Mouse (Mus musculus) large intestine, adult 2 months (tissue): ENCODE measurements around the gene Map3k7. TPM values are rescaled to one million over a fixed set of nuclear protein-coding genes. Genes with fewer than 3 reads are reported as not detected.

Experiments
- DNase-seq: peaks from one replicate; pipeline ENCODE4 v3.0.0-alpha.2; 2012; ENCODE audit warnings: low read depth, low spot score
- WGBS: fragments of 180-500 bp; shearing (Covaris S2); methylation state at CpG from one replicate; pipeline ENCODE4 v1.1.7; 2018; 5-methylcytosine and 5-hydroxymethylcytosine counted together
- polyA plus RNA-seq: library from polyadenylated mRNA; depleted of rRNA; stranded (reverse); fragments of >200 nt; gene quantifications from 2 replicates; pipeline ENCODE4 v1.2.3, GENCODE M21; 2012; rRNA removed

Gene Map3k7
- polyA plus RNA-seq, result 18.4 and 26.2 TPM in 2 replicates

DNA sequence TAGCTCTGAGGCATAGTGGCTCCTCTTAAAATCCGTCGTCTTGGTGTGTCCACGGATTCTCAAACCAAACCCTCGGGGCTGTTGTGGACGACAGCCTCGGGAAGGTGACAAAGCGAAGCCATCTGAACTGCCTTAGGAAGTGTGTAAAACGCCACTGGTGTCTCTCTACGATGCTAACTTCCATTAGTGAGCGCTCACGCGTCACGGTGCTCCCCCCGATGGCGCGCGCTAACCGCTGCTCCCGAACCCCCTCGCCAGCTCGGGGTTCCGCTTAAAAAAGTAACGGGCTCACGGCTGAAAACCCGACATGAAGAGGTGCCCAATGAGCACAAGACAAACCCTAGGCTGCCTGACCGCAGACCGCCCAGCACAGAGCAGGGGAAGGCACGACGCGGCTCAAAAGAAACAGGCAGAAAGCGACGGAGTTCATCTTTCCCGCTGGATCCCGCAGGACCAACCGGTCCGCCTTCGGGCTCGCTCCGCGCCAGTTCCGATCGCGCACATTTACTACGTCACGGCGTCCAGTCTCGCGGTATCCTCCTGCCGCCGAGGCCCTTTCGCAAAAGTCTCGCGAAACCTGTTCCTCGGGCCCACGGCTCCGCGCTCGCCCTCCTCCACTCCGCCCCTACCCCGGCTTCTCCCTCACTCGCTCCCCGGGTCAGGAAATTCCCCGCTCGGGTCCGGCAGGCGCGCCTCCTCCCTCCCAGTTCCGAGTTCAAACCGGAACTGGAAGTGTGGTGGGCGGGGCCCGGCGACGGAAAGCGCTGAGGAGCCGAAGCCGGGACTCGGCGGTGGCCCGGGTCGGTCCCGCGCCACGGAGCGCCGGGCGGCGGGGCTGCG lies at the start of gene Map3k7:
TSS of gene Map3k7 (plus strand) at position 744 of the 840 bp plus-strand sequence.
- under 1% methylated on average over 88 of the region's 88 CpGs for WGBS

DNA sequence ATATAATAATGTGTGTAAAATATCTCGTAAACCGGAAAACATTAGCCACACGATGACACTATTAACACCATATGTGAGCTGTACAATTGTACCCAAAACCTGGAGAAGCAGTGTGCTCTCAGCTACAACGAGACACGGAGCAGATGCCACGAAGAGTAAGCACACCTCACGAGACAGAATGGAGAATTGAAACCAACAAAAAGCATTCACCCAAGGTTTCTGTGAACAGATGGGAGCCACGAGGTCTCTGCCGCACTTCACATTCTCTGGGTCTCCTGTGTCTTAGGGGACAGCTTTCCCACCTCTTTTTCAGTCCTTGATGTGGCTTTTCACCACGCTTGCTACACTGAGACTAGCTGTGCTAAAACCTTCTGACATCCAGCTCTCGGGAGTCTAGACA lies 48.8 kb upstream of the Map3k7 start:
- DNase-seq, result no peak
- 70% methylated on average over 11 of the region's 11 CpGs for WGBS

More for the DNA sequence above, at the start of gene Map3k7:
- peak; percentile 78 for DNase-seq

GRCm38 (mm10) chr4:31918717-31919116 lies 45.2 kb upstream of the Map3k7 start:
- DNase-seq, result no peak
- 93% methylated on average over 5 of the region's 5 CpGs for WGBS

GRCm38 (mm10) chr4:31922215-31922614 lies 41.7 kb upstream of the Map3k7 start:
- WGBS, result 51% methylated on average over 7 of the region's 7 CpGs
- DNase-seq, result no peak

DNA sequence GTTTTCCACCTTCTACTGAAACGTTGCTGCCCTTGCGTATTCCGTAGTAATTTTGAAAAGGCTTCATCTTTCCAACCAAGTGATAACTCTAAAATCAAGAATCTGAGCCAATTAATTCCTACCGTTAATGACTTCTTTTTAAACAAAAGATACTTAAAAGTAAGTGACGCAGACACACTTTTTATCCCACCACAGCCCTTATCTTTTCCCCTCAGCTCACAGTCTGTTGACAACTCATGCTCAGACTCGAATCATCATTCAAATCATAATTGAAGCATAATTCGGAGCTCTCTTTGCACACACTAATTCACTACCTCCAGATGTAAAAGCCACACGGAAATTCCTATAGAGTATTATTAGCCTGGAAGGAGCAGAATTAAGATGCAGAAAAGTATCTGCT lies 40.5 kb upstream of the Map3k7 start:
- WGBS, result 74% methylated on average over 8 of the region's 8 CpGs

DNA sequence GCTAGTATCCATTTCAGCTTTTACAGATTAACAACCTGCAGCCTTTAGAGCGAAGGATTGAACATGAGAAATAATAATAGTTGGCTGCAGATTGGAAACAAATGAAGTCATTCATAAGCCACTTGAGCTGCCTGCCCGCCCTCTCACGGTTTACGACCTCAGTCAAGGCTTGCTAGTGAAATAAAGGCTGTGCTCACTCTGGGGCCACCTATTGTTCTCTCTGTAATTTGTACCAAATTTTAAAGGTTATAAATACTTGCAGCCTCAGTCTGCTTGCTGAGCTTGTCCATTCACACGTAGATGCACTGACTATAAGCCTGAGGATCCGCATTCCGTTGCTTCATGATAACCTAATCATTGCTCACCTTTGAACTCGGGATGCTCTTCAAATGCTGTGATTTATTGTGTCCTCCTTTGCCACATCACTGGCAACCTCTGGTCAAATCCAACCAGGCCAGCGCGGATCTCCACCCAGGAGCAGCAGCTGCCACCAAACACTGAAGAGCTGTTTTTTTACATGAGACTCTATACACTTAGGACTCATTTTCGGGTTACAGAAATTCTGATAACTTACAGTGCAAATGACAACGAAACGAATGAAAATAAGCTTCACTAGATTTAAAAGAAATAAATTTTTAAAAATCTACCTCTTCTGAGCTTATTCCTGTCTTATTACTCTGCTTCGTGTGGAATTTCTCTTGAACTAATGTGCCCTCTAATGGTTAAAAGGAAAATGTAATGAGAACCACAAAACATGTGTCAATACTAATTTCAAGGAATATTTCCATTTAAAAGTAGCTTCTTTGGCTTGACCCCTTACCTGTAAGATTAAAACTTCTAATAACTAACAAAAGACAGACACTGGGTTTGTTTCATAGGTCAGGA lies 39.4 kb upstream of the Map3k7 start:
- 20% methylated on average over 14 of the region's 14 CpGs for WGBS

More for the DNA sequence above, 40.5 kb upstream of the Map3k7 start:
- no peak for DNase-seq

DNA sequence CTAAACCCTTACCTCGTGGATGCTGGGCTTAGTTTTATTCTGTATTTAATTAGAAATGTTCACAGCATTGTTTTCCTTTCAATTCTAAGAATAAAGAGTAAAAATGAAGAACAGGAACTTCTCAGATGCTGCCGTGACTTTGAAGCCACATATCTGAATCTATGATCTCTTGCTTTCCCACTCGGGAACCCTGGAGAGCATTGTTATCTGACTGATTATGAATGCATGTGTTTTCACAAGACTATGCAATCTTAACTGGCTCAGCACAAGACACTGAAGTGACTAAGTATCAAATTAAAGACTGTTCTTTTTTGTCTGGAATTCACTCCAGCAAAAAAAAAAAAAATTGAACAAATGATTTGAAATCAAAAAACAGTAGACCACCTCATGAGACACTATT lies 30.7 kb upstream of the Map3k7 start:
- 71% methylated on average over 3 of the region's 3 CpGs for WGBS
- no peak for DNase-seq

More for the DNA sequence above, 39.4 kb upstream of the Map3k7 start:
- DNase-seq, result no peak

DNA sequence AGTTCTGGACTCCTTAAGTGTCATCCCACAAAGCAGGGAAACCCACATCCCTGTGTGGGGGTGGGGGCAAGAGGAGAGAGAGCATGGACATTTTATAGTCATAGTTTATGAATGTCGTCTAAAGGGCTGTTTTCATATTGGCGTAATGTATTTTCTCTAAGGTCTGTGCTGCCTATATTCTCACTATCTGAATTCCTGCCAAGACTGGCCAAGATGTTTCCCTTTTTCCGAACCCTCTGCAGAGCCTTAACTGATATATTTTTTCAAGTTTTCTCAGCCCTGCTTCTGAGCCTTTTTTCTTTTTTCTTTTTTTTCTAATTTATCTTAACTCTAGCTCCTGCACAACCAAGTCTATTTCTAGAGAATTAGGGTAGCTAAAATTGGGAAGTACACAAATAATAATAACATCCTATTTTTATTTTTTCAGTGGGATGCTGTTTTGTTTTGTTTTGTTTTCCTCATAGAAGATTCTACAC lies 28.0 kb upstream of the Map3k7 start:
- DNase-seq, result no peak
- 46% methylated on average over 3 of the region's 3 CpGs for WGBS

GRCm38 (mm10) chr4:31936358-31936757 lies 27.5 kb upstream of the Map3k7 start:
- WGBS, result 49% methylated on average over 8 of the region's 8 CpGs
- no peak for DNase-seq

DNA sequence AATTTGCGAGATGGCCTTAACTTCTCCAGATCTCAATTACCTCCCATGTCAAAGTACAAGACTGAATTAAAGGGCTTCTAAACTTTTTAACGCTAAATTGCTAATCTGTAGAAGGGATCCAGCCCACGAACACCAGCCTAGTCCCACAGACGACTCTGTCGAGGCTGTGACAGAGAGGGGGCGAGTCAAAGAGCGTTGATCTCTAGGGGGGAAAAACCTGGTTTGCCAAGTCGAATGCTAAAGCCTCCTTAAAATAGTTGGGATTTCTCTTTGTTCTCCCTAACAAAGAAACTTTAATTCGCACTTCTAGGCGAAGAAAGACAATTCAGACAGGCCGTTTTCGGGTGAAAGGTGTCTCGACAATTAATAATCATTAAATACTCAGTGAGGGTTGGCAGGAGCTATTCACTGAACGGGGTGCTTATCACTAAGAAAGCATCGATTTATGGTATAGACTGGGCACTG lies 27.0 kb upstream of the Map3k7 start:
- DNase-seq, result no peak
- 49% methylated on average over 15 of the region's 15 CpGs for WGBS

DNA sequence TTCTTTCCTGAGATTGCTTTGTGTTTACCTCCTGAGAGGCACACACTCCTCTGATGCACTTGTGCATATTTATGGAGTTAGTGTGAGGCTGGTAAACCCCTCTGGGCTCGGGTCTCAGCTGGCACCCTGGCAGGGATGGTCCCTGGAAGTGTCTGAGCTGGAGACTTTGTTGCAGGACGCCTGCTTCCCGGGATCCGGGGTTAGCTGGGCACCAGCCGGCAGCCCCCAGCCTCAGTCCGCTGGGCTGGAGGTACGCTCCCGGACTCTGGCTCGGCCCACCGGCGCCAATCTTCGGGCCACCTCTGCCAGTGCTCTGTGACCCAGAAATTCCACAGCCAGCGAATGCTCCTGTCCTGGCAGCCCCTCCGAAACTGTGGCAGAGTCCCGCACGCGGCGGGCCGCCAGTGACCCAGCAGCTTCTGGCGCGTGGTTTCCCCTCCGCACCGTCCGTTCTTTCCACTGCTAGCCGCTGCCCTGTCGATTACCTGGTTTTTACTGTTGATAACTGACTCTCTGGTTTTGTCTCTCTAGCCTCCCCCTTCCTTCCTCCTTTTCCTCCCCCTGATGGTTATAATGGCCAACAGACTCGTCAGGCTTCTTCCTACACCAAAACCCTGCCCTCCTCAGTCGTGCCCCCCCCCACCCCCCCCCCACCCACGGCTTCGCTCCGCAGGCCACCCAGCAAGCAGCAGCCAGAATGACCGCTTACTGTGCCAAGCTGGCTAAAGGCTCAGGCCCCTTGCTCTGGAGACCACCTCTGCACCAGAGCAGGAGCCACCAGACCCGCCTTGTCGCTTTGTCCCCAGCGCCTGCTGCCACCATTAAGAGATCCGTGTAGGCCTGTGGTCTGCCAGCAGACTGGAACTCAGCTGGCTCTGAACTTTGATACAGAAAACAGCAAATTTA lies 26.3 kb upstream of the Map3k7 start:
- 4% methylated on average over 36 of the region's 36 CpGs for WGBS
- DNase-seq, result no peak

DNA sequence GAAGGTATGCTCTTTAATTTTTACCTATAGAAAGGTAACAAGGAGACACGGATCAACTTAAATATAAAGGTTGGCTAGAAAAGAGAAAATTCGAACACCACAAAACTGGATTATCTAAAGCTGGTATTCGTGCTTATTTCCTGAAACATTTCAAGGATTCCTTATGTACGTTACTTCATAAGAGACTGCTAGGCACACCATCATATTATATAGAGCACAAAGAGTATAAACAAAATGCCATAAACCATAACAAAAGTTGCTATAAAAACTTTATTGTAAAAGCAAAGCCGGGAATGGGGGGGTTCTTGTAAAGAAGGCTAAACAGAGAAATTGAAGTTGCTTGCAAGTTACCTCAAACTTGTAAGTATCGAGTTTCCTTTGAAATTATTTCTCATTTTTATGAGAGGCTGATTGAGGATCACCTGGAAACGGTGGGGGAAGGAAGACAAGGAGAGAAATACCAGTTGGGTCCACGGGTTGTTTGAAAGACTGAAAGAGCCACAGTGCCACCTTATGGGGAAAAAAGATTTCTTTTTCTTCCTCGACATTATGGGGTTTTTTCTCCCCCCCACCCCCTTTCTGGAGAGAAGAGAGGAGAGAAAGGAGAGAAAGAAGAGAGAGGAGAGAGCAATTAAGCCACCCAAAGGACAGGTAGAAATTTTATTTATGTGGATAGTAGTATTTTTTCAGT lies 25.3 kb upstream of the Map3k7 start:
- 12% methylated on average over 9 of the region's 9 CpGs for WGBS
- no peak for DNase-seq

DNA sequence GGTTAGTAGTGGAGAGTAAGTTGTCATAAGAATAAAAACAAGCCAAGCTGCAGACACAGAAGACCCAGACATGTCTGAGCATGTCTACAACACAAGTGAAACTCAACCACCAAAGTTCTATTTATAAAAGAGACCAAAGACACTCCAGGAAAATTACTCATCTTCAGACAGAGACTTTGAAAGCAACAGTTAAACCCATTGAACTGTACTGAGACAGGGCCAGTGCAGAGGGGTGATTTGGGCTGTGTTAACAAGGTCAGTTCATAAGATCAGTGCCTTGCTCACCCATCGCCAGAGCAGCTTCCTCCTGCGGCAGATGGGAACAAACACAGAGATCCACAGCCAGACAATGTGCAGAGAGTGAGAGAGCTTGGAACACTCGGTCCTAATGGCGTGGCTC lies 22.3 kb upstream of the Map3k7 start:
- WGBS, result 51% methylated on average over 4 of the region's 4 CpGs
- no peak for DNase-seq

GRCm38 (mm10) chr4:31943045-31943444 lies 20.9 kb upstream of the Map3k7 start:
- DNase-seq, result no peak
- WGBS, result 71% methylated on average over 2 of the region's 2 CpGs

DNA sequence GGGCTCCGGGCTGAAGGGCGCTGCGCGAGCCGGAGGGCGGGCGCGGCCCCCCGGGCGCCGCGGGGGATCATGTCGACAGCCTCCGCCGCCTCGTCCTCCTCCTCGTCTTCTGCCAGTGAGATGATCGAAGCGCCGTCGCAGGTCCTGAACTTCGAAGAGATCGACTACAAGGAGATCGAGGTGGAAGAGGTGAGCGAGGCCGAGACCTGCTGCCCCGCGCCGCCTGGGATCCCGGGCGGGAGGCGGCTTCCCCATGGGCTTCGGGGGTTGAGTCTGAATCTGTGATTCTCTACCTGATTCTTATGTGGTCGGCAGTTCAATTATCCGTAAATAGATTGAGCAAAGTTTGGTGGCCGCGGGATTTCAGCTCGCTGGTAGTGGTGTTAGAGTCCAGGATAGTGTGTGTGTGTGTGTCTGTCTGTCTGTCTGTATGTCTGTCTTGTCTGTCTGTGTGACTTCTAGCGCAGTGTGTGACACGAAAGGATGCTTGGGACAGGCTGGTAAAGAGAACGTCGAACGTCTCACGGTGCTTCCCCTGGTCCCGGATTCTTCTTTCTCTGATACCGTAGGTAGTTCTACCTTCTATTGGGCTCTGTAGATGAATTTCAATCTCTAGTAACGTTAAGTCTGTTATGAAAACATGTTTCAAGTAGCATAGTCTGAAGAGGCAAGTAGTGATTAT lies 438 bp downstream of the Map3k7 start:
- under 1% methylated on average over 47 of the region's 47 CpGs for WGBS
- no peak for DNase-seq

- WGBS, result 37% methylated on average over 2 of the region's 2 CpGs
- DNase-seq, result no peak
These were observed 1.3 kb downstream of the Map3k7 start for GRCm38 (mm10) chr4:31965208-31965607.

DNA sequence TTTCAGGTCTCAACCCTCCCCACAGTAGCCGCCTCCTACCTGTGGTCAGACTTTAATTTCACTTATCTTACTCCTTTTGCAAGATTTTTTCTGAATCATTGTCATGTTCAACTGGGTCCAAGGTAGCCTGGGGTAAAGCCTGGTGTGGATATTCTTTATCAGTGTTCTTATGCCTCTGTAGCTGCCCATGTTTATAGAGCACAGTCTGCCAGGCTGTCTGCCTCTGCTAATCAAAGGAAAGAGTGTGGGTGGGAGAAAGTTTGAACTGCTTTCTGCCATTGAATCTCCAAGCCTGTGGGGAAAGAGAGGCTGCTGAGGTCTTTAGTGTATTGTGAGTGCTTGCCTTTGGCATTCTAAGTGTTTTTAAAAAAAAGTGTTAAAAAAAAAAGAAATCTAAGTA lies 7.5 kb downstream of the Map3k7 start:
- 81% methylated on average over 1 of the region's 1 CpGs for WGBS
- DNase-seq, result no peak

- no peak for DNase-seq
- WGBS, result 55% methylated on average over 6 of the region's 6 CpGs
These were observed 8.3 kb downstream of the Map3k7 start for GRCm38 (mm10) chr4:31972181-31972580.
